ENCODE assay signal across 24 mouse cellular contexts in the genomic region with DNA sequence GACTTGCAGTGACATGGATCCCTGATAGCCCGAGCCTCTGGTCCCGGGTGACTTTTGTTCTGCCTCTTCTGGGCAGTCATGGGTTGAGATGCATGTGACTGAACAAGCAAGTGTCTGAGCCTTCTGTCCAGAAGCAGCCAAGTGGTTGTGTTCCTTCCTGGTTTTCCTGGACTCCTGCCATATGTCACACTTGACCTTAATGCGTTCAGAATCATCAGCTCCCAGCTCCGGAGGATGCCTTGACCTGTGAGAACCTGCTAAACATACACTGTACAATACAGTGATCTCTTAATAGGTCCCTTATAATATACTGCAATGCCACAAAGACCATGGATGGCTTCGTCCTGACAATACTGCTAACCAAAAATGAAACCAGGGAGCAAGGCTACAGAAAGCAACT.
DNase-seq lines count a peak whose midpoint lies in the region; ATAC-seq lines count a peak whose summit lies in the region.
"Had no signal": no experiment of that assay in that cellular context is flagged by ENCODE, and none has a peak within 500 bp of the region (broad histone marks: within the 10 kb centered on the region; RNA-seq: fewer than 3 reads in every experiment).

No protein-coding gene starts in this region.

- no peaks in the 10 kb centered on the region for H3K36me3 ChIP-seq in heart, embryonic 11.5 days (ENCODE audit: control insufficient read depth, insufficient read depth, low read length)
- H3K36me3 ChIP-seq in lung, embryonic 16.5 days (ENCODE audit: control insufficient read depth, insufficient read depth, low read length), result no peaks in the 10 kb centered on the region
- H3K36me3 ChIP-seq: embryonic facial prominence, embryonic 15.5 days; hindbrain, embryonic 10.5 days; intestine, embryonic 15.5 days; limb, embryonic 15.5 days; liver, embryonic 15.5 days; midbrain, embryonic 12.5 days; neural tube, embryonic 15.5 days had no signal

- no peaks in the 10 kb centered on the region for H3K27me3 ChIP-seq in heart, embryonic 11.5 days (ENCODE audit: control insufficient read depth, insufficient read depth, low read length)
- no peaks in the 10 kb centered on the region for H3K27me3 ChIP-seq in lung, embryonic 16.5 days (ENCODE audit: control insufficient read depth, insufficient read depth, low read depth, low read length)
- H3K27me3 ChIP-seq: embryonic facial prominence, embryonic 15.5 days; intestine, embryonic 15.5 days; limb, embryonic 15.5 days; liver, embryonic 15.5 days; midbrain, embryonic 12.5 days; neural tube, embryonic 15.5 days had no signal

- H3K27ac ChIP-seq in heart, embryonic 11.5 days (ENCODE audit: low read depth, low read length), result no peak overlapping the region
- no peak overlapping the region for H3K27ac ChIP-seq in lung, embryonic 16.5 days (ENCODE audit: low read length)
- H3K27ac ChIP-seq: embryonic facial prominence, embryonic 15.5 days; hindbrain, embryonic 10.5 days; intestine, embryonic 15.5 days; kidney, postnatal 0 days; limb, embryonic 15.5 days; liver, embryonic 15.5 days; midbrain, embryonic 12.5 days; neural tube, embryonic 15.5 days had no signal

- ATAC-seq in heart, embryonic 11.5 days (replicated peaks; ENCODE audit: insufficient number of reproducible peaks, low FRiP score, low TSS enrichment), result no peak
- peak; percentile 28; the same call in 1 of the 2 replicates for ATAC-seq in lung, embryonic 16.5 days (ENCODE audit: low read depth)
- ATAC-seq: CD4-positive, CD25-positive, alpha-beta regulatory T cell, adult 4 months; forebrain, embryonic 14.5 days; hindbrain, embryonic 16.5 days; intestine, embryonic 15.5 days had no signal

- no peaks in the 10 kb centered on the region for H3K9me3 ChIP-seq in heart, embryonic 11.5 days (replicated peaks; ENCODE audit: control insufficient read depth, low read length)
- H3K9me3 ChIP-seq in lung, embryonic 16.5 days (ENCODE audit: control insufficient read depth, low read length), result no peaks in the 10 kb centered on the region
- H3K9me3 ChIP-seq: embryonic facial prominence, embryonic 15.5 days; hindbrain, embryonic 10.5 days; intestine, embryonic 15.5 days; limb, embryonic 15.5 days; liver, embryonic 15.5 days; midbrain, embryonic 12.5 days; neural tube, embryonic 15.5 days had no signal

- no peaks in the 10 kb centered on the region for H3K4me1 ChIP-seq in heart, embryonic 11.5 days (ENCODE audit: control insufficient read depth, insufficient read depth, low read length)
- peaks cover 2% of the 10 kb centered on the region; the same call in 1 of the 2 replicates for H3K4me1 ChIP-seq in lung, embryonic 16.5 days (replicated peaks; ENCODE audit: control insufficient read depth, insufficient read depth, low read length)
- H3K4me1 ChIP-seq: hindbrain, embryonic 10.5 days; intestine, embryonic 15.5 days; liver, embryonic 15.5 days; midbrain, embryonic 12.5 days had no signal

- no peak overlapping the region for H3K4me2 ChIP-seq in heart, embryonic 11.5 days
- H3K4me2 ChIP-seq in lung, embryonic 16.5 days (ENCODE audit: low read depth, low read length), result no peak overlapping the region
- H3K4me2 ChIP-seq: embryonic facial prominence, embryonic 15.5 days; intestine, embryonic 15.5 days; limb, embryonic 15.5 days; liver, embryonic 15.5 days; midbrain, embryonic 12.5 days; neural tube, embryonic 15.5 days had no signal

- H3K9ac ChIP-seq in heart, embryonic 11.5 days (ENCODE audit: low read depth, low read length), result no peak overlapping the region
- H3K9ac ChIP-seq in lung, embryonic 16.5 days (ENCODE audit: low read length), result no peak overlapping the region
- H3K9ac ChIP-seq: embryonic facial prominence, embryonic 15.5 days; intestine, embryonic 15.5 days; limb, embryonic 15.5 days; liver, embryonic 15.5 days; midbrain, embryonic 12.5 days; neural tube, embryonic 15.5 days had no signal

- 63% methylated on average over 5 of the region's 5 CpGs for WGBS in heart, embryonic 11.5 days (ENCODE audit: insufficient replicate concordance)
- 60% methylated on average over 5 of the region's 5 CpGs for WGBS in lung, embryonic 16.5 days

- peak; percentile 24 to 29 for DNase-seq in heart, adult 9 months (ENCODE audit: low spot score in 2 of 2)
- peak; percentile 12 for DNase-seq in kidney, adult 9 months
- DNase-seq in kidney, adult 11 months, result no peak
- no peak for DNase-seq in lung, postnatal 14 days
- peak; percentile 15 for DNase-seq in heart, postnatal 4 days
- DNase-seq: adrenal gland, postnatal 25 days; cerebellum, adult 9-10 months; layer of hippocampus, adult 9-11 months; right cerebral cortex, adult 18-20 months; right cerebral cortex, postnatal 4 days; thymus, postnatal 14 days had no signal

- no peak overlapping the region for H3K4me3 ChIP-seq in heart, embryonic 11.5 days (ENCODE audit: low read depth, low read length)
- no peak overlapping the region for H3K4me3 ChIP-seq in lung, embryonic 16.5 days (ENCODE audit: low read length)
- H3K4me3 ChIP-seq: embryonic facial prominence, embryonic 15.5 days; hindbrain, embryonic 10.5 days; intestine, embryonic 15.5 days; limb, embryonic 15.5 days; liver, embryonic 15.5 days; midbrain, embryonic 12.5 days; neural tube, embryonic 15.5 days had no signal

Comparison
In these comparisons a context has a peak if more than half of its experiments do, and no peak if none do; other contexts are left out.
1. DNase-seq: peak in heart, adult 9 months (2 of 2), kidney, adult 9 months (single experiment) and heart, postnatal 4 days (single experiment); none in kidney, adult 11 months (single experiment) and lung, postnatal 14 days (single experiment).